Mouse (Mus musculus) myocyte (in vitro differentiated cells): Measurements from ENCODE around the gene Kat7.

Experiments used
- CEBPB ChIP-seq: IDR thresholded peaks from 2 replicates; pipeline ENCODE4 v1.6.1; 2011; ENCODE audit warnings: mild to moderate bottlenecking, moderate library complexity; ENCODE audit not compliant: poor library complexity, insufficient read depth, severe bottlenecking
- E2F4 ChIP-seq: IDR thresholded peaks from one replicate; pipeline ENCODE4 v1.6.1; 2011; ENCODE audit warnings: mild to moderate bottlenecking, control low read depth, moderate library complexity; ENCODE audit not compliant: insufficient read depth
- MYOD1 ChIP-seq, 3 experiments: IDR thresholded peaks; one replicate each; pipeline ENCODE4 v1.6.1; 2011; ENCODE audit warnings: control low read depth in 2 of 3, low read depth in 2 of 3, mild to moderate bottlenecking in 2 of 3, moderate library complexity in 1 of 3; ENCODE audit not compliant: insufficient read length in 2 of 3, control insufficient read depth in 1 of 3
- MYOG ChIP-seq, 3 experiments: IDR thresholded peaks; one replicate each; pipeline ENCODE4 v1.6.1; 2011; ENCODE audit warnings: control low read depth in 2 of 3, low read depth in 2 of 3, mild to moderate bottlenecking in 2 of 3; ENCODE audit not compliant: insufficient read length in 2 of 3, control insufficient read depth in 1 of 3, insufficient read depth in 1 of 3
- POLR2A ChIP-seq: IDR thresholded peaks from one replicate; pipeline ENCODE4 v1.6.1; 2011; ENCODE audit warnings: low read depth, mild to moderate bottlenecking, control low read depth, moderate library complexity; ENCODE audit not compliant: insufficient read length
- POLR2AphosphoS2 ChIP-seq: IDR thresholded peaks from one replicate; pipeline ENCODE4 v1.6.1; 2011; ENCODE audit warnings: low read depth, control low read depth; ENCODE audit not compliant: insufficient read length
- TCF12 ChIP-seq: IDR thresholded peaks from one replicate; pipeline ENCODE4 v1.6.1; 2011; ENCODE audit warnings: mild to moderate bottlenecking, control low read depth; ENCODE audit not compliant: poor library complexity, insufficient read depth, severe bottlenecking

GRCm38 (mm10) chr11:95339471-95340021 is 29.5 kb upstream of the Kat7 start:
- TF ChIP-seq E2F4 = no peak
- TF ChIP-seq MYOD1 (IDR thresholded peaks at IDR 0.05; ENCODE audit: control insufficient read depth in 1 of 3, insufficient read length in 2 of 3, low read depth in 2 of 3) = no peak
- no peak for TF ChIP-seq POLR2A
- no peak for TF ChIP-seq MYOG (IDR thresholded peaks at IDR 0.05; ENCODE audit: control insufficient read depth in 1 of 3, insufficient read depth in 1 of 3, insufficient read length in 2 of 3, low read depth in 2 of 3)
- TF ChIP-seq TCF12 = no peak
- no peak for TF ChIP-seq POLR2AphosphoS2
- no peak for TF ChIP-seq CEBPB
